Mouse (Mus musculus) urinary bladder, postnatal 10 days (tissue): ENCODE results near the gene Tspan1.

Source experiments
- DNase-seq: peaks from one replicate; pipeline ENCODE4 v3.0.0; 2022; ENCODE audit warnings: low spot score

The Tspan1 gene

DNA sequence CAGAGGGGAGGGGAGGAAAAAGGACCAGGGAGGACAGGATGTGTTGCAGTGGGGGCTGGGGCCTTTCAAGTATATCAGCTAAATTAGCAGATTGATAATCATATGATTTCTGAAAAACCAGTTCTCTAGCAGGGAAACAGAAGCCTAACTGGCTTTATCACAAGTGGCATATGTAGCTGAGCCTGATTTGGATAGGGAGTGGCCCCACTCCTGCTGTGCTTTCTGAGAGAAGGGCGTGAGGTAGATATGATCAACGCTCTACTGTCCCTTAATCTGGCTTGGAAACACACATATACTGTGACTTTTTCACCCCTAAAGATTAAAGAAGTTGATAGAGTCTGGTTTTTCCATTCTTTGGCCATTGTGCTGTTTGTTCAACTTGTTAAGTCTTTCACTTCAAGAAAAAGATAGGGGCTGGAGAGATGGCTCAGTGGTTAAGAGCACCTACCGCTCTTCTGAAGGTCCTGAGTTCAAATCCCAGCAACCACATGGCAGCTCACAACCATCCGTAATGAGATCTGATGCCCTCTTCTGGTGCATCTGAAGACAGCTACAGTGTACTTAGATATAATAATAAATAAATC is 41.5 kb downstream of the Tspan1 start:
- DNase-seq: no peak

DNA sequence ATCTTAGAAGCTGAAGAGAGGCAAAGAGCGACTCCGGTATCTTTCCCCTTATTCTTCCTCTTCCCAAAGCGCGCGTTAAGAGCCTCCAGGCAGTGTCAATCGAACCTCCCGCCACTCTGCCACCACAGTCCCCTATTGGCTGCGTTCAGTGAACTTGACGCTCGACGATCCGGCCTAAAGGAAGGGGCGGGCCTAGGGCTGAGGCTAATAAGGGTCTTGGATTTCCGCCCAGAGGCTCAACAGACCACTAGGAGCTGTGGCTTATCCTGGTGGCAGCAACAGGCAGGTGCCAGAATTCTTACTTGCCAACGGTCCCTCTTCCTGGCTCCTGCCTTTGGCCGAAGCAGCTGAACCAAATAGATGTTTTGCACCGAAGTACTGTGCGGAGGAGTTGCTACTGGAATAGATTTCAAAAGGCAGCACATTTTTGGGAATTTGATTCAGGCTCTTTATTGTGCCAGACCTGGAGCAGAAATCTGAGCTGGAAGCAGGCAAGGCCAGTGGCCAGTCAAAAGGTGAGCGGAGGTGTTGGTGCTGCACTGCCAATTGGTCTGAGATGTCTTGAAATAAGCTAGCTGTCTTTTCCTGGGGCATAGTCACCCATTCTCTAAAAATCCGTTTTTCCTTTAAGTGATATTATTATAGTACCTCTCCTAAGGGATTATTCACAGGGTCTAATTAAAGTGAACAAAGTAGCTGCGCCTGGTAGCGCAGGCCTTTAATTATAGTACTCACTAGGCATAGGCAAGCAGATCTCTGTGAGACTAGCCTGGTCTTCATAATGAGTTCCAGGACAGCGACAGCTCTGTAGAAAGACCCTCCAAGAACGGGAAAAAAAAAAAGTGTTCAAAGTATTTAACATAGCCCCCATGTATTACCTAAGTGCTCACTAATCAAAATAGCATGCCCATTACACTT is 43.5 kb downstream of the Tspan1 start, which contains the start of the genes Rad54l and Pomgnt1:
Gene Rad54l (minus strand): TSS at position 89 of the 918 bp plus-strand sequence.
Gene Pomgnt1 (plus strand): TSS at position 239 of the 918 bp plus-strand sequence.
- peak; percentile 18 for DNase-seq

- no peak for DNase-seq
Observed at GRCm38 (mm10) chr4:116122762-116123161, 44.6 kb downstream of the Tspan1 start.
